Mouse (Mus musculus) T-cell, adult 2 months (primary cell): Measurements from ENCODE around the gene Arhgef3.

Experiments
- DNase-seq: peaks from one replicate; pipeline ENCODE4 v3.0.0; 2022; ENCODE audit warnings: low spot score

Gene Arhgef3

GRCm38 (mm10) chr14:27164639-27165038 is 49.9 kb downstream of the Arhgef3 start:
- DNase-seq, result no peak

- DNase-seq, result no peak
These were observed 52.1 kb downstream of the Arhgef3 start for GRCm38 (mm10) chr14:27166751-27167150.

- no peak for DNase-seq
These were observed 52.5 kb downstream of the Arhgef3 start for GRCm38 (mm10) chr14:27167177-27167576.

GRCm38 (mm10) chr14:27168387-27168786 is 53.7 kb downstream of the Arhgef3 start:
- no peak for DNase-seq

GRCm38 (mm10) chr14:27169287-27169686 is 54.6 kb downstream of the Arhgef3 start:
- no peak for DNase-seq

GRCm38 (mm10) chr14:27170421-27170820 is 55.7 kb downstream of the Arhgef3 start:
- no peak for DNase-seq

GRCm38 (mm10) chr14:27171175-27171830 is 56.6 kb downstream of the Arhgef3 start:
- DNase-seq, result no peak

GRCm38 (mm10) chr14:27173178-27173803 is 58.6 kb downstream of the Arhgef3 start:
- no peak for DNase-seq

GRCm38 (mm10) chr14:27174188-27174786 is 59.6 kb downstream of the Arhgef3 start:
- no peak for DNase-seq

GRCm38 (mm10) chr14:27174831-27175301 is 60.2 kb downstream of the Arhgef3 start:
- no peak for DNase-seq

- no peak for DNase-seq
These were observed 60.6 kb downstream of the Arhgef3 start for GRCm38 (mm10) chr14:27175343-27175742.

GRCm38 (mm10) chr14:27177800-27178559 is 63.3 kb downstream of the Arhgef3 start:
- no peak for DNase-seq

- no peak for DNase-seq
These were observed 63.8 kb downstream of the Arhgef3 start for GRCm38 (mm10) chr14:27178560-27178920.

- DNase-seq, result no peak
These were observed 65.1 kb downstream of the Arhgef3 start for GRCm38 (mm10) chr14:27179771-27180170.

GRCm38 (mm10) chr14:27182059-27182458 is 67.4 kb downstream of the Arhgef3 start:
- no peak for DNase-seq

- DNase-seq, result no peak
These were observed 68.1 kb downstream of the Arhgef3 start for GRCm38 (mm10) chr14:27182646-27183438.

GRCm38 (mm10) chr14:27183501-27184230 is 69.0 kb downstream of the Arhgef3 start:
- DNase-seq, result peak; percentile 55

GRCm38 (mm10) chr14:27185902-27186301 is 71.2 kb downstream of the Arhgef3 start:
- DNase-seq, result no peak

GRCm38 (mm10) chr14:27186596-27186995 is 71.9 kb downstream of the Arhgef3 start:
- no peak for DNase-seq

- peak; percentile 82 for DNase-seq
These were observed 72.3 kb downstream of the Arhgef3 start for GRCm38 (mm10) chr14:27187025-27187424.

- DNase-seq, result no peak
These were observed 73.2 kb downstream of the Arhgef3 start for GRCm38 (mm10) chr14:27187885-27188284.
